Mouse (Mus musculus) heart, postnatal 25 days (tissue): ENCODE data around the gene Slc11a2. TPM values are rescaled to one million over a fixed set of nuclear protein-coding genes. Genes with fewer than 3 reads are reported as not detected.
A peak's percentile ranks its signal among the peaks of the same experiment; 100 is the strongest.

Source experiments
- DNase-seq: peaks from one replicate; pipeline ENCODE4 v3.0.0; 2022; ENCODE audit warnings: low spot score
- intact Hi-C: fragments of 180-260 bp; cut with DNase I; formaldehyde crosslinking; loops from one replicate; pipeline ENCODE4 v1.15.1; 2025
- total RNA-seq, 2 experiments: library from RNA; stranded (reverse); gene quantifications; 2 replicates each; pipeline ENCODE4 v1.2.3; 2021

Slc11a2 gene
- total RNA-seq = 10 to 100 TPM; 52.6 to 56.9 TPM

DNA sequence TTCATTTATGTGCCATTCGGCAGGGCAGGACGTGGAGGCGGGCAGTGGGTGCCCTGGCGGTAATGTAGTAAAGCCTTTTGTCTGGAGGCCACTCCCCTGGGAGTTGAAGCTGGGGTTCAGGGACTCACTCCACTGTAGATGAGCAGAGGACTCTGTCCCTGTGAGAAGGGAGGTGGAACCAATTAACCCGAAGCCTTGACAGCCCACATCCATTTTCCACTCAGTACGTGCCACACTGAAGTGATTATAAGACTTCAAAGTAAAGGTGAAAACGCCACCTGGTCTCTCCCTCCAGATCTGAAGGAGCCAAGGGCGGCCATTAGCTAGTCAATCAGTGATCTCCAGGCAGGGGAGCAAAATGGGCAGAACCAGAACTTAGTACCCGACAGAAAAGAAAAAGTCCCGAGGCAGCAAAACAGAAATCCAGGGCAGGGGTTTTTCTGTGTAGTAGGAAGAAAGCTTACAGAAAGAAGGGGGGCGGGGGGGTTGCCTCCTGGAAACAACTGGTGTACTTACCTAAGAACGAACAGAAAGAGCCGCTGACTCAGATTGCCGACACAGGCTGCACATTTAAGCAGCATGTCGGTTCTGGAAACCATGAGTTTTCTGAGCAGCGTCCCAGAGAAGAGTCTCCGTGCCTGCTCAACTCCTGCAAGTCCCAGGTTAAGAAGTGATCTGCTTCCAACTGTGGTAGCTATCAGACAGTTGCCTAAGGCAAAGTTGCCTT, at the start of gene Slc11a2:
Slc11a2 (minus strand) TSS at position 677 of the 727 bp plus-strand sequence.
- intact Hi-C loops = loop anchor here (5.0 kb wide), 1 partner anchor 33 kb away; no protein-coding TSS in a partner anchor

GRCm38 (mm10) chr15:100473926-100474503, 49.1 kb upstream of the Slc11a2 start:
- DNase-seq = no peak
- intact Hi-C loops = no loop called here

More for the DNA sequence above, at the start of gene Slc11a2:
- DNase-seq = no peak

- intact Hi-C loops = loop anchor here (2.0 kb wide), 1 partner anchor 23 kb away; no protein-coding TSS in a partner anchor
- DNase-seq = no peak
These were observed 45.2 kb upstream of the Slc11a2 start for GRCm38 (mm10) chr15:100470037-100470436.

DNA sequence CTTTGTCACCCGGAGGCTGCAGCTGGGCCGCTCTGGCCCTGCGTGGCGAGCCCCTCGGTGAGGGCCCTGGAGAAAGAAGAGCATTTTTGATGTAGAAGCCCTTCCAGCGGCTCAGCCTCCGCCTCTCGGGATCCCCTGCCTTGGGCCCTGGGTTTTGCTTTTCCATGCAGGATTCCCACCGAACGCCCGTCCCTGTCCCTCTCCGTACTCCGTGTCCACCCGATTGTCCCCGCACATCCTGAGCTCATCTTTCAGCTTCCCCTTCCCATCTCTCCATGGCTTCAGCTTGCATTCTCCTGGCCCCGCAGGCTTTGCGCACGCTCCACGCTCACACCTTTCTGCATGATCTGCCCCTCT, 44.3 kb upstream of the Slc11a2 start:
- DNase-seq = no peak
- intact Hi-C loops = no loop called here

DNA sequence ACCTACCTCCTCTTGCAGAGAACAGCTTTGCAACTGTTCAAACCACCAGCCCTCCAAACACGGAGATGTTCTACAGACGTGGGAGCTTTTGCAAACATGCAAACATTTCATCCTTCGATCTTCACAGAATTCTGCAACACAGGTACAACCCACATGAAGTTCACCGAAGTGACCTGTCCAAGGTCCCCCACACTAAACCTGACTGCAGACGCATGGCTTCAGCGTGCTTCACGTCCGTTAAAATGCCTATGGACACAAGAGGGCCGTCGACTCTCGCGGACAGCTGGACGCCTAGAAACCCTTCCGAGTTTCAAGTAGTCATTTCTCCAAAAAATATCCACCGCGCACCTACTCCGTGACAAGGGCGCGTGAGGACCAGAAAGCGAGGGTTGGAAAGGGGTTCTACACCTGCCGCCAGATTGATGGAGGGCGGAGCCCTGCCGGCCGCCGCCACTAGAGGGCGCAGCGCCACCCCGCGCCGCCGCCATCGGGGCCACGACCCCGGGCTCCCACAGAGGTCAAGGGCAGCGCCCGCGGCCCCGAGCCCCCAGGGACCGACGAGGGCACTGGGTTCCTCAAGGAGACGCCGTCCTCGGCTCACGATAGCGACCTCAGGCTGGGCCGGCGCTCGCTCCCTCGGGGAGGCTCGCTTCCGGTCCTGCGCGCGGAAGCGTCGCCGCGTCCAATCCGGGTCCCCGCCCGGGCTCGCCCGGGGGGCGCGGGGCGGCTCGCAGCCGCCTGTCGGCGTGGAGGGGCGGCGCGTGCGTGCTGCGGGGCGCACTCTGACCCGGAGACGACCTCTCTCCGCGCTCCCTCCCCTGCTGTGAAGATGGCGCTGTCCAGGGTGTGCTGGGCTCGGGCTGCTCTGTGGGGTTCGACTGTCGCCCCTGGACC, 43.7 kb upstream of the Slc11a2 start, which contains the start of gene Letmd1:
Letmd1 (plus strand) TSS at position 729 of the 894 bp plus-strand sequence.
- DNase-seq = peak; percentile 85
- intact Hi-C loops = no loop called here

- no peak for DNase-seq
- intact Hi-C loops = no loop called here
These were observed 42.9 kb upstream of the Slc11a2 start for GRCm38 (mm10) chr15:100467738-100468137.

DNA sequence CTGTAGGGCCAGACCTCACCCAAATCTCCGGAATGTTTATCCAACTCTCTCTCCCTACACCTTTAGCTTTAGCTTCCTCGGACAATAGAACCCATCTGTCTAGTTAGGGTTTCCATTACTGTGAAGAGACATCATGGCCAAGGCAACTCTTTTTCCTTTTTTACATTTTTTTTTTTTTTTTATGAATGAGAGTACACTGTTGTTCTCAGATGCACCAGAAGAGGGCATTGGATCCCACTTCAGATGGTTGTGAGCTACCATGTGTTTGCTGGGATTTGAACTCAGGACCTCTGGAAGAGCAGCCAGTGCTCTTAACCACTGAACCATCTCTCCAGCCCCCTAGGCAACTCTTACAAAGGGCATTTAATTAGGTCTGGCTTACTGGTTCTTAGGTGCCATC, 40.6 kb upstream of the Slc11a2 start:
- intact Hi-C loops = loop anchor here (2.0 kb wide), 1 partner anchor 217 kb away; no protein-coding TSS in a partner anchor
- no peak for DNase-seq

GRCm38 (mm10) chr15:100463712-100464111, 38.8 kb upstream of the Slc11a2 start:
- intact Hi-C loops = loop anchor here (2.0 kb wide), 1 partner anchor 219 kb away; no protein-coding TSS in a partner anchor
- DNase-seq = no peak

DNA sequence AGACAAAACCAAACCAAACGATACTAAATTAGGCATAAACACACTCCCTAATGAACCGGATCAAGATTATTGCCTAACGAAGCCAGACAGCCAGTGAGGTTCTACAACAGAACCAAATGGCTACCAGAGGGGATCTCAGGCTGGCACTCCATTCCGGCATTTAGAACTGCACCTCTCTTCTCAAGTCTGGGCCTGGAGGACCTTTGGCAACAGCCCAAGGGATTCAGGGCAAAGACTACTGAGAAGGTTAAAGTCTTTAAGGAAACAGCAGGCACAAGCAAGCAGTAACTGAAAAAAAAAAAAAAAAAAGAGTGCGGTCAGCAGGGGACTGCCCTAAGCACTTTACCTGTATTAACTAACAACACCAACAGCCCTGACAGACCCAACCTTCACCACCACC, 37.2 kb upstream of the Slc11a2 start:
- no peak for DNase-seq
- intact Hi-C loops = no loop called here

DNA sequence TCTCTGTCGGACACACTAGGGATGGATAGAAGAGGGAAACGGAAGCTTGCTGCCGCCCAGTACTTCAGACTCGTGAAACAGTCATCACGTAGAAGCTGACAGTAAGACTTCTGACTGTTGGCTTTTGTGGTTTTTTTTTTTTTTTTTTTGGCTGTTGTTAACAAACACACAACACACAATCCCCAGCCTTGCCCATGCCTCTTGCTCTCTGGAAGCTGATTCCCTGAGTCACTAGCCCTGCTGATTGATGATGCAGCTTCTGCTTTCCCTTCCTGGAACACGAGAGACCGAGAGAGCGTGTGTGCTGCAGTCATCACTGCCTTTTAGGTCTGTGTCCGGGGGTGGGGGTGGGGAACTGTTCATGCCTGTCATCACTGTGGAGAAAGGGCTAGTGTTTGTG, 36.8 kb upstream of the Slc11a2 start:
- no peak for DNase-seq
- intact Hi-C loops = no loop called here

DNA sequence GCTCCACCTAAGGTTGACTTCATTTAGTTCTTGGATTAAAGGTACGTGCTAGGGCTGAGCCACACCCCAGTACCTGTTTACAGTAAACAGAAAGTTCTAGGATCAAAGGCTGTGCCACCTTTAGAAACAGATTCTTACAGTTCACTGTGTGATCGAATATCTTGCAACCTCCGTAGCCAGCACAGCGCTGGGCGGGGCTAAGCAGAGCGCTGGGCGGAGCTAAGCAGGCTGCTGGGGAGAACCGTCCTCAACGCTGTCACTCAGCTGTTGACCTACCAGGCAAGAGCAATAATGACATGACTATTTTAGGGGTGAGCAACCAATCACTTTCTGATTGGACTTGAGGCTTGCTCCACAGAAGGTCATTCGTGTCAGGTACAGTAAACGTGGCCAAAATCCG, 36.1 kb upstream of the Slc11a2 start:
- DNase-seq = no peak
- intact Hi-C loops = no loop called here

DNA sequence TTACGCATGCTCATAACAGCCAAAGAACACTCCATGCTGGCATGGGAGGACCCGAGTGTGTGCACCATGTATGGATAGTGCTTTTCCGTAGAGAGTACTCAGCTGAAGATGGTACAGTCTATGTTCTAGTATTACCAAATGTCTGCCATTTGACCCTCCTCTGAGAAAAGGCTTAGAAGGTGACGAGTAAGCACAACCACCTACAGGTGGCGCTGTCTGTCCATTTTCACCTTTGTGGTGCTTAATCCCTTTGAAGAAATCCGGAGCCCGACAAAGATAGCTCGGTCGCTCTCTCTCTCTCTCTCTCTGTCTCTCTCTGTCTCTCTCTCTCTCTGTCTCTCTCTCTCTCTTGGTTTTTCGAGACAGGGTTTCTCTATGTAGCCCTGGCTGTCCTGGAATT, 33.2 kb upstream of the Slc11a2 start:
- intact Hi-C loops = loop anchor here (5.0 kb wide), 3 partner anchors 36 to 196 kb away; partner anchors contain the start of gene Gm5475
- DNase-seq = no peak

DNA sequence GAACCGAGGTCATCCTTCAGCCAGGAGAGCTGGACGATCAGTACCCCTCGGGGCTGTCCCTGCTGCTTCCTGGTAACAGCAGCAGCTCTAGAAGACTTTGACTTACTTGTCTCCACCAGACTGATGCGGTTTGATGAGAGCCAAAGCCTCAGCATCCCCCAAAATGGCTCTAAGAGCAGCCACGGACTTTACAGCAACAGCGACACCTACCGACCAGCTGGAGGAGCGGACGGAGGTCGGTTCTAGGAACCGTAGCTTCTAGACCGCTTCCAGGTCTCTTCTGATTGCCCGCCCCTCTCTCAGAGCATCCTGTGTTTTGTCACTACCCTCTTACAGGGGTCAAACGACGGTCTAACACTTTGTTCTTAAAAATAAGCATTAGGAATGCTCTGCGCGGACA, 32.5 kb upstream of the Slc11a2 start:
- DNase-seq = no peak
- intact Hi-C loops = loop anchor here (2.0 to 5.0 kb wide), 4 partner anchors 35 to 435 kb away; partner anchors contain the start of gene Gm5475

GRCm38 (mm10) chr15:100456356-100456991, 31.6 kb upstream of the Slc11a2 start:
- DNase-seq = no peak
- intact Hi-C loops = loop anchor here (2.0 to 5.0 kb wide), 4 partner anchors 34 to 434 kb away; partner anchors contain the start of gene Gm5475

DNA sequence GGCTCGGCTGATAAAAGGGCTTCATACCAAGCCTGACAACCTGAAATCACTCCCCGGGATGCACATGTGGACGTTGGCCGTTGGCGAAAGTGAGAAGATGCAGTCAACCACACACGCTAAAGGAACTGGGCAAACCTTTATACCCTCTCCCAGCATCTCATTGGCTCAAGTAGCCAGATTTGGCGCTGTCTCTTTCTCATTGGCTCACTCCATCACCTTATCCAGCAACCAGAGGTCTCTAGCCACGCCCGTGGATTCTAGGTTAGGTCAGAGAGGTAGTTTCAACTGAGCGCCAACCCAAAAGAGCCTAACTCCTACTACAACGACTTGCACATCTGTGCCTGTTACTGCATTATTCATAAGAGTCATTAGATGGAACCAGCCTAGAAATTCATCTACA, 27.6 kb upstream of the Slc11a2 start:
- no peak for DNase-seq
- intact Hi-C loops = no loop called here

DNA sequence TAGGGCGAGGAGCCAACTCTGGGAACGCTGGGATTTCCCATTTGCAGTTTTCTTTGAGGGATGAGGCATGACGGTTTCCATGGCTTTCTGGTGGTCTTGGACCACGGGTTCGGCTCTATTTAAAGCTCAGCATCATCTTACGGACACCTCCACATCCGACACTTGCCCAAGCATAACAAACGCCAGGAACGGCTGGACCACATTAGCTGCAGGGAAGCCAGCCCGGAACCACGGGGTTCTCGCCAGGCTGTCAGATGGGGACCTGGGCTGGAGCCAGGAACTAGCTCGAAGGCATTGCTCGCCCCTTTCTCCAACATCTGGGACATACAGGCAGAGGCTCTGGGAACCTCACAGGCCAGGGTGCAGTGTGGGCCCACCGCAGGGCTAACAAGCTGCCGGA, 26.4 kb upstream of the Slc11a2 start:
- DNase-seq = peak; percentile 33
- intact Hi-C loops = no loop called here

DNA sequence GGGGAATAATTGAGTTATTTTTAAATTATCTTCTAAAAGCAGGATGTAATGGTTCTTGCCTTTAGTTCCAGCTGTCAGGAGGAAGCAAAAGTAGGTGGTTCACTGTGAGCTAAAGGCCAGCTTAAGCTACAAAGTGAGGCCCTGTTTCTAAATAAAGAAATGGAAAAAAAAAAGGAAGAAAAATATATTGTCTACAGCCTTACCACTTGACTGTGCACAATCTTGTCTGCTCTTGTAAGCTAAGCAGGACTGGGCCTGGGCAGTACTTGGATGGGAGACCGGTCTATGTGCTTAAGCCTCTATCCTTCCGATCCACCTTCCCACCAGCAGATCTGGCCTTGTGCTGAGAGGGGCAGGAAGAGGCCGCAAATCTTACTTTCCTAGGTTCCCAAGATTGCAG, 24.6 kb upstream of the Slc11a2 start:
- DNase-seq = no peak
- intact Hi-C loops = no loop called here

- no peak for DNase-seq
- intact Hi-C loops = no loop called here
These were observed 23.7 kb upstream of the Slc11a2 start for GRCm38 (mm10) chr15:100448572-100448971.

DNA sequence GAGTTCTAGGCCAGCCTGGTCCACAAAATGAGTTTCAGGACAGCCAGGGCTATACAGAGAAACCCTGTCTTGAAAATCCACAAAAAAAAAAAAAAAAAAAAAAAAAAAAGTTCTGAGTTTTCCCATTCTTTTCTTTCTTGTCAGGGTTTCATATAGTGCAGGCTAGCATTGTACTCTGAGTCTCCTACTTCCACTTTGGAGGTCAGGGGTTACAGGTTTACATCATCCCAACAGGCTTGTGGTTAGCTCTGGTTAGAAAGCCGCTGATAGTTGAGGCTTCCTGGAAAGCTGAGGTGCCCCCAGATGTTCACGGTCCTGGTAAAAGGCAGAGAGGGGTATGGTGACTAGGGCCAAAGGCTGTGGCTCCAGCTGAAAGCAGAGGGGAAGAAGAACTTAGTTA, 22.0 kb upstream of the Slc11a2 start:
- intact Hi-C loops = no loop called here
- no peak for DNase-seq
